Mouse (Mus musculus) heart, postnatal 36 days (tissue): ENCODE results near the gene Asb18. TPM values are rescaled to one million over a fixed set of nuclear protein-coding genes. Genes with fewer than 3 reads are reported as not detected.

Experiments
- DNase-seq, 2 experiments: peaks; one replicate each; pipeline ENCODE4 v3.0.0; 2021 to 2022
- intact Hi-C: fragments of 180-260 bp; cut with DNase I; formaldehyde crosslinking; loops from one replicate; pipeline ENCODE4 v1.15.1; 2025
- total RNA-seq, 2 experiments: library from RNA; stranded (reverse); gene quantifications; 2 replicates each; pipeline ENCODE4 v1.2.3; 2021

Asb18 gene
- total RNA-seq, 2 experiments from 2014 or later: 14.3 to 20.5 TPM

DNA sequence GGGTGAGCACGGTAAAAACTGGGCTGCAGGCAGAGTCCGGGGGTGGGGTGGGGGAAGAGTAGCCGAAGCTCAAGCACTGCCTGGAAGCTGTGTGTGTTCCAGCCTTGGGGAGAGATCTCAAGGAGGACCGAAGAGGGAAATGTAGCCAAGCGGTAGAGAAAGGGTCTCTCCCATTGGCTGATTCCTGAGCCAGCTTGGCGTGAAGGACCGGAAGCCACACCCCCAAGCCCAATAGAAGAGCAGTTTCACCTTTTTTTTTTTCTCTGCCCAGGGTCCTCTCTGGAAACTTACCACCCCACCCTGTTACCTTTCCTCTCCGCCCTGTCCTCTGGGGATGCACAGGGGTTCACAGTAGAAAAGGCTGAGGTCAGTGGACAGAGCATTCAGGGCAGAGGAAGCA lies 39.9 kb downstream of the Asb18 start:
- no peak for DNase-seq
- intact Hi-C loops: no loop called here

- intact Hi-C loops: no loop called here
Observed at GRCm38 (mm10) chr1:89971848-89972247, 42.6 kb downstream of the Asb18 start.

DNA sequence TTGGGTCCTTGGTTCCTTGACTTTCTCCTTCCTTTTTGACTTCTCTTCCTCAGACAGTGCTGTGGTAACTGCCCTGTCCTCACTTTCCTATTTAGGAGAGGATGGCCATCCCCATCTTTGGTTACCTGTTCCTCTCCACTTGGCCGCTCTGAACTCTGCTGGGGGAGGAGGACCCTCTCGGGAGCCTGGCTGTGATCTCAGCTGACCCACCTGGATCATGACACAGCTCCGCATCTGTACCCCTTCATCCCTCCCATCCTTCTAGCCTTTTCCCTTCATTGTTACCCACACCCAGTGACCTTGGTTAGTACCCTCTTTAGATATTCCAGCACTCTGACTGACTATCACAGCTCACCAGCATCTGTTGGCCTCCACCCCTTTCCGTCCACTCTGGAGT lies 44.8 kb downstream of the Asb18 start:
- no peak for DNase-seq
- intact Hi-C loops: no loop called here

More at GRCm38 (mm10) chr1:89971848-89972247, 42.6 kb downstream of the Asb18 start:
- DNase-seq: no peak

GRCm38 (mm10) chr1:89969072-89969713 lies 45.3 kb downstream of the Asb18 start:
- no peak for DNase-seq
- intact Hi-C loops: no loop called here

GRCm38 (mm10) chr1:89968111-89968851 lies 46.2 kb downstream of the Asb18 start:
- peak in 1 of 2 experiments; percentile 6 for DNase-seq
- intact Hi-C loops: no loop called here

- DNase-seq: no peak
- intact Hi-C loops: no loop called here
Observed at GRCm38 (mm10) chr1:89967585-89967984, 46.9 kb downstream of the Asb18 start.

GRCm38 (mm10) chr1:89964426-89964825 lies 50.0 kb downstream of the Asb18 start:
- intact Hi-C loops: no loop called here
- no peak for DNase-seq

DNA sequence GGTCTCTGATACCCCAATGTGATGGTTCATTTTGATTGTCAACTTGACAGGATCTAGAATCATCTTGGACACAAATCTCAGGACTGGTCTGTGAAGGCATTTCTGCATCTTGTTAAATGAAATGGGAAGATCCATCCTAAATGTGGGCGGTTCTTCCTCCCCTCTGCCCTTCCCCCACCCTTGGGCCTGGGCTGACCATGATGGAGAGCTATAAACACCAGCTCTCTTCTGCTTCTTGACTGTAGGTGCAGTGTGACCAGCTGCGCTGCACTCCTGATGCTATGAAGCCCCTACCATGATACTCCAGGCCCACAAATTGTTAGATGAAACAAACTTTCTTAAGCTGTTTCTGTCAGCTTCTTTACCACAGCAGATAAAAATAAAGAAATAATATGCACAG lies 51.2 kb downstream of the Asb18 start:
- no peak for DNase-seq
- intact Hi-C loops: no loop called here

GRCm38 (mm10) chr1:89962092-89962491 lies 52.4 kb downstream of the Asb18 start:
- intact Hi-C loops: no loop called here
- DNase-seq: no peak

DNA sequence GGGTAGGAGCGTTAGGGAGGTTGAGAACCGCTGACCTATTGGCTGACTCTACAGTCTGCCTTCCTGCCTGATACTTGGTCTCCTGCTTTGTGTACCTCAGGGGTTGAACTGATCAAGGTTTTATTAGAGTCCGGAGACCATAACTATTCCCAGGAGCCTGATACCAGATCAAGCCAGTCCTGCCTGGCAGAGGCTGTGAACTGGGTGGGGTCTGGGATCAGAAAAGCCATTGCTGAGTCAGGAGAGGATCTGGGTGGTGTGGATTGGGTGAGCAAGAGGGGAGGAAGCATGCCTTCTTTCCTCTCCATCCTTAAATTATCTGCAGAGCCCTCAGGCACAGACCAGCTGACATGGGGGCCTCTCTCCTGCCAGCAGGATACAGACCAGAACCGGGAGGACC lies 55.1 kb downstream of the Asb18 start:
- no peak for DNase-seq
- intact Hi-C loops: no loop called here

- intact Hi-C loops: loop anchor here (1.0 to 10.0 kb wide), 6 partner anchors 84 to 708 kb away; no protein-coding TSS in a partner anchor
- DNase-seq: peak; percentile 80 to 87
Observed at GRCm38 (mm10) chr1:89943202-89943601, 71.3 kb downstream of the Asb18 start.

GRCm38 (mm10) chr1:89942395-89942976 lies 72.0 kb downstream of the Asb18 start:
- DNase-seq: no peak
- intact Hi-C loops: loop anchor here (10.0 kb wide), 2 partner anchors 418 to 708 kb away; no protein-coding TSS in a partner anchor

DNA sequence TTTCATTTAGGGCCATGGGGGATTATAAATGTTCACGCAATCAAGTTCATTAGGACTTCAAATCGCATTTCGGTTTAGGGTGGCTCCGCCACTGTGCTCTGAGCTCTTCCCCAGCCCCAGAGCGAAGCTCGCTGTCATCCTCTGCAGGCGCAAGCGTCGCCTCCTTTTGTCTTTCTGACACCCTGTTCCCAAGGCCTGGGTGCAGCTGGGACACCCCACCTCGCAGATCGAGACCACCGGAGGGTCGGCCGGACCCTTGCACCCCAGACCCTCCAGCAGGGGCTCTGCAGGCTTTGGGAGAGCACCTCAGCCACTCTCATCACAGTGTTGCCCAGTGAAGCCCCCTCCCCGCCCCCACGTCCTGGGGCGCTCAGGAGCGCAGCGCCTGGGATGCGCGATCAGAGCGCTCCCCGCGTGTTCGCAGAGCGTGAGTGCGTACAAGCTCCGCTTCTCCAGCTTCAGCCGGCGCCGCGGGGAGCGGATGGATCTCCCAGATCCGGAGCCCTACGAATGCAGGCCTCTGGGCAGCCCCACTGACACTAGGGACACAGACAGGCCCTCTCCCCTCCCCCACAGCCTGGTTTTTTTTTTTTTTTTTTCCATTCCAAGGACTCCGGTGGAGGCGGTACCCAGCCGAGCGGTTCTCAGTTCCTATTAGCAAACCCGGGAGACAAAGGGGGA lies 72.6 kb downstream of the Asb18 start:
- intact Hi-C loops: loop anchor here (10.0 kb wide), 2 partner anchors 417 to 707 kb away; no protein-coding TSS in a partner anchor
- peak in 1 of 2 experiments; percentile 27 for DNase-seq

- intact Hi-C loops: loop anchor here (10.0 kb wide), 2 partner anchors 416 to 706 kb away; no protein-coding TSS in a partner anchor
- no peak for DNase-seq
Observed at GRCm38 (mm10) chr1:89940961-89941524, 73.4 kb downstream of the Asb18 start.

DNA sequence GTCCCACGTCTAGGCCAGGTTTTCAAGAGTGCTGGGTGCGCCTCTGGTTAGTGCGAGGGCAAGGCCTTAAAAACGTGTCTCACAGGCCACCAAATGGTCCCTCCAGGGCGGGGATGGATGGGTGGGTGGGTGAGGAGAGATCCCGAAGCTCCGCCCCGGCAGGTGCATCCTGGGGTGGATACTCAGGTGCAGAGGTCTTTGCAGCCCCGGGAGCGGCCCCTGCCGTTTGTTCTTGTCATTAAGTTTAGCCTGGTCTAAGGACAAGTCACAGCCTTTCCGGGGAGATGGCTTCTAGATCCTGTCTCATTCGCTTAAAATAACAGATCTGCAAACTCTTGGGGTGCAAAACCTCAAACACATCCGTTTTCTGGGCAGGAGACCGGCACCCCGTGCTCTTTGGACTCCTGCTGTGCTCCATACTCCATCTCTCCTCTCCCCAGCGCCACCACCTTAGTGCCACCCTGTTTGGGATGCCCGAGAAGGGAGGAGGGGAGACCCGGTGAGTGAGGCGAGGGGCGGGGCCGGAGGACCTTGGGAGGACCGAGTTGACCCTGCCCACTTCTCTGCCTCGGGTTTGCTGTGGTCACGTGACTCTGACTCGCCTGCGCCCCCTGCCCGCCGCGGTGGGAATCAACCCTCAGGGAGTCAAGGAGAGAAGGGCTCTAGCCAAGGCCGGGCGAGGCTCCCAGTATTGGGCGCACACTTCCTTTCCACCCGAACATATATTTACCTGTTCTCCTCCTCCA lies 74.3 kb downstream of the Asb18 start:
- peak; percentile 68 to 77 for DNase-seq
- intact Hi-C loops: loop anchor here (10.0 kb wide), 2 partner anchors 415 to 705 kb away; no protein-coding TSS in a partner anchor

GRCm38 (mm10) chr1:89939596-89939960 lies 74.9 kb downstream of the Asb18 start:
- DNase-seq: no peak
- intact Hi-C loops: no loop called here

- intact Hi-C loops: no loop called here
- no peak for DNase-seq
Observed at GRCm38 (mm10) chr1:89938884-89939595, 75.4 kb downstream of the Asb18 start.

DNA sequence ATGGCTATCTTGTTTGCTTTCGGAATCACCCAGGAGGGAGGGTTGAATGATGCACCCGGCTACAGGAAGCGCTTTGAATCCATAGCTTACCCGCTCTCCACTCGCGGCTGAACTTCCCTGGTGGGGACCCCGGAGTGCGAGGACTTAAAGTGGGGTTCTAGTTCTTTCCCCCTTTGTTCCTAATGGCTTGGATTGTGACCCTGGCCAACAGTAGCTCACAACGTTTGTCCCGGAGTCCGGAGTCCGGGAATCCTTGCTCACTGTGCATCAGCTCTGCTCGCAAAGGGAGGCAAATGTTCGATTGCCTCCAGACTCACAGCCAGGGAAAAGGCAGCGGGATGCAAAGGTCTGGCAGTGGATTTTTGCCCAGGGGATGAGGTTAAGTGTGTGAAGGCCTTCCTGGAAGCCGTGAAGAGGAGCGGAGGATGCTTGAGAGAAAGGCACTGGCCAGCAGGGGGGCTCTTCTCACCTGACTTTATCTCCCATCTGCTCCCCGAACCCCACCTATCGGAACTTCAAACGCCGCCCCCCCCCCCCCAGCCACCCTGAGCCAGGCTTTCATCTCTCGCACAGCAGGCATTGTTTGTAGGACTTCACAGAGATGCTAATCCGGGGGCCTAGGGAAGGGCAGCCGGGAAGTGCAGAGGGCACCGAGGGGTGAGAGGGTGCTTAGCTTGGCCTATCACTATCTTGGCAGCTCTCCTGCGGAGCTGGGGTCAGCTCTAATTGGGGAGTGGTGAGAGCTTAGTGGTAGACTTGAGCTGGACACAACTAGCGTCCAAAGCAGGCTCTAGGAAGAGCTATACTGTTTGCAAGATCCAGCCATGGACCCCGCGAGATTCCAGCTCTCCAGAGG lies 78.7 kb downstream of the Asb18 start:
- DNase-seq: no peak
- intact Hi-C loops: no loop called here
